Mouse (Mus musculus) ES-CJ7 (cell line): ENCODE measurements around the gene Gm49369.
"Not testable (repeated sequence)": the region's sequence is repeated elsewhere in the genome, so short reads cannot be mapped to it uniquely, and the experiment has no call there.

Experiments
- DNase-seq: peaks from one replicate; pipeline ENCODE4 v3.0.0; 2011; ENCODE audit warnings: low read depth, low spot score

The Gm49369 gene

GRCm38 (mm10) chr7:142371768-142372661 is 10.5 kb downstream of the Gm49369 start:
- DNase-seq: peak; percentile 24

- no peak for DNase-seq
These were observed 11.1 kb downstream of the Gm49369 start for GRCm38 (mm10) chr7:142371398-142371767.

GRCm38 (mm10) chr7:142370937-142371336 is 11.5 kb downstream of the Gm49369 start:
- DNase-seq: no peak

GRCm38 (mm10) chr7:142369820-142370219 is 12.6 kb downstream of the Gm49369 start:
- no peak for DNase-seq

- DNase-seq: no peak
These were observed 13.6 kb downstream of the Gm49369 start for GRCm38 (mm10) chr7:142368856-142369255.

GRCm38 (mm10) chr7:142363107-142363506 is 19.4 kb downstream of the Gm49369 start:
- no peak for DNase-seq

GRCm38 (mm10) chr7:142360743-142361142 is 21.7 kb downstream of the Gm49369 start:
- no peak for DNase-seq

GRCm38 (mm10) chr7:142359129-142359528 is 23.3 kb downstream of the Gm49369 start:
- DNase-seq: no peak

GRCm38 (mm10) chr7:142357566-142357965 is 24.9 kb downstream of the Gm49369 start:
- DNase-seq: no peak

GRCm38 (mm10) chr7:142354661-142355233 is 27.7 kb downstream of the Gm49369 start:
- no peak for DNase-seq

GRCm38 (mm10) chr7:142353854-142354253 is 28.6 kb downstream of the Gm49369 start:
- no peak for DNase-seq

- no peak for DNase-seq
These were observed 30.9 kb downstream of the Gm49369 start for GRCm38 (mm10) chr7:142351569-142351968.

GRCm38 (mm10) chr7:142349308-142349961 is 33.0 kb downstream of the Gm49369 start:
- no peak for DNase-seq

- DNase-seq: no peak
These were observed 34.9 kb downstream of the Gm49369 start for GRCm38 (mm10) chr7:142347542-142347941.

GRCm38 (mm10) chr7:142342247-142342640 is 40.2 kb downstream of the Gm49369 start:
- DNase-seq: no peak

GRCm38 (mm10) chr7:142341564-142342246 is 40.8 kb downstream of the Gm49369 start:
- DNase-seq: no peak

GRCm38 (mm10) chr7:142340269-142340970 is 42.0 kb downstream of the Gm49369 start:
- no peak for DNase-seq

- DNase-seq: no peak
These were observed 47.3 kb downstream of the Gm49369 start for GRCm38 (mm10) chr7:142335151-142335550.

GRCm38 (mm10) chr7:142334246-142334645 is 48.2 kb downstream of the Gm49369 start:
- DNase-seq: peak; percentile 76

- not testable (repeated sequence) for DNase-seq
These were observed 49.7 kb downstream of the Gm49369 start for GRCm38 (mm10) chr7:142332741-142333140.

GRCm38 (mm10) chr7:142331281-142331680 is 51.2 kb downstream of the Gm49369 start:
- no peak for DNase-seq
